Mouse (Mus musculus): Measurements from ENCODE around the gene Akr1c19. TPM values are rescaled to one million over a fixed set of nuclear protein-coding genes. Genes with fewer than 3 reads are reported as not detected.
A peak's percentile ranks its signal among the peaks of the same experiment; 100 is the strongest.
"Not testable (repeated sequence)": the region's sequence is repeated elsewhere in the genome, so short reads cannot be mapped to it uniquely, and the experiment has no call there.

The Akr1c19 gene
- polyA plus RNA-seq, 1 experiment from 2014 or later: 3.5 TPM

- Histone ChIP-seq H3K4me2 (replicated peaks) (no peak overlapping the region), H3K9ac (replicated peaks) (no peak overlapping the region), H3K4me1 (replicated peaks) (no peaks in the 10 kb centered on the region), H3K4me3 (replicated peaks) (no peak overlapping the region), H3K9me3 (no peaks in the 10 kb centered on the region), H3K27ac (no peak overlapping the region), H3K36me3 (no peaks in the 10 kb centered on the region), H3K27me3 (no peaks in the 10 kb centered on the region)
- 94% methylated on average over 8 of the region's 8 CpGs for WGBS
- no peak for ATAC-seq
Measured at GRCm38 (mm10) chr13:4230841-4231623, 2.5 kb downstream of the Akr1c19 start.

GRCm38 (mm10) chr13:4233135-4233534 lies 4.6 kb downstream of the Akr1c19 start:
- ATAC-seq: no peak
- 91% methylated on average over 1 of the region's 1 CpGs for WGBS
- Histone ChIP-seq H3K27ac (no peak overlapping the region), H3K9ac (replicated peaks) (no peak overlapping the region), H3K4me3 (replicated peaks) (no peak overlapping the region), H3K4me2 (replicated peaks) (no peak overlapping the region), H3K9me3 (no peaks in the 10 kb centered on the region), H3K36me3 (no peaks in the 10 kb centered on the region), H3K27me3 (no peaks in the 10 kb centered on the region), H3K4me1 (replicated peaks) (no peaks in the 10 kb centered on the region)

- H3K9me3 ChIP-seq: no peaks in the 10 kb centered on the region
- H3K36me3 ChIP-seq: no peaks in the 10 kb centered on the region
- no peak overlapping the region for H3K9ac ChIP-seq (replicated peaks)
- no peaks in the 10 kb centered on the region for H3K4me1 ChIP-seq (replicated peaks)
- no peak for ATAC-seq
- H3K27me3 ChIP-seq: no peaks in the 10 kb centered on the region
- 84% methylated on average over 3 of the region's 3 CpGs for WGBS
- no peak overlapping the region for H3K27ac ChIP-seq
- H3K4me2 ChIP-seq (replicated peaks): no peak overlapping the region
- no peak overlapping the region for H3K4me3 ChIP-seq (replicated peaks)
Measured at GRCm38 (mm10) chr13:4233536-4234172, 5.2 kb downstream of the Akr1c19 start.

- H3K4me1 ChIP-seq (replicated peaks): no peaks in the 10 kb centered on the region
- no peaks in the 10 kb centered on the region for H3K27me3 ChIP-seq
- H3K4me2 ChIP-seq (replicated peaks): peak overlapping the region; percentile 57
- H3K27ac ChIP-seq: no peak overlapping the region
- no peaks in the 10 kb centered on the region for H3K9me3 ChIP-seq
- no peaks in the 10 kb centered on the region for H3K36me3 ChIP-seq
- peak overlapping the region; percentile 41 for H3K4me3 ChIP-seq (replicated peaks)
- H3K9ac ChIP-seq (replicated peaks): peak overlapping the region; percentile 69
- 4% methylated on average over 13 of the region's 13 CpGs for WGBS
- peak; percentile 97 for ATAC-seq
Measured at GRCm38 (mm10) chr13:4244861-4245559, 16.5 kb downstream of the Akr1c19 start.

GRCm38 (mm10) chr13:4249347-4249746 lies 20.8 kb downstream of the Akr1c19 start:
- Histone ChIP-seq H3K4me2 (replicated peaks) (no peak overlapping the region), H3K36me3 (no peaks in the 10 kb centered on the region), H3K4me3 (replicated peaks) (no peak overlapping the region), H3K27me3 (no peaks in the 10 kb centered on the region), H3K27ac (no peak overlapping the region), H3K9ac (replicated peaks) (no peak overlapping the region), H3K9me3 (no peaks in the 10 kb centered on the region), H3K4me1 (replicated peaks) (no peaks in the 10 kb centered on the region)
- ATAC-seq: no peak
- 52% methylated on average over 3 of the region's 3 CpGs for WGBS

GRCm38 (mm10) chr13:4256894-4257293 lies 28.4 kb downstream of the Akr1c19 start:
- not testable (repeated sequence) for H3K9ac ChIP-seq (replicated peaks); H3K27ac ChIP-seq; H3K4me2 ChIP-seq (replicated peaks); H3K9me3 ChIP-seq; H3K4me3 ChIP-seq (replicated peaks); H3K36me3 ChIP-seq; H3K4me1 ChIP-seq (replicated peaks); ATAC-seq; H3K27me3 ChIP-seq

- Histone ChIP-seq H3K27ac (no peak overlapping the region), H3K27me3 (no peaks in the 10 kb centered on the region), H3K36me3 (no peaks in the 10 kb centered on the region), H3K4me3 (replicated peaks) (no peak overlapping the region), H3K9ac (replicated peaks) (no peak overlapping the region), H3K4me2 (replicated peaks) (no peak overlapping the region), H3K9me3 (no peaks in the 10 kb centered on the region), H3K4me1 (replicated peaks) (no peaks in the 10 kb centered on the region)
- no peak for ATAC-seq
- 86% methylated on average over 6 of the region's 6 CpGs for WGBS
Measured at GRCm38 (mm10) chr13:4257349-4257748, 28.8 kb downstream of the Akr1c19 start.

- Histone ChIP-seq H3K4me3 (replicated peaks) (no peak overlapping the region), H3K4me1 (replicated peaks) (no peaks in the 10 kb centered on the region), H3K9me3 (no peaks in the 10 kb centered on the region), H3K4me2 (replicated peaks) (no peak overlapping the region), H3K27me3 (no peaks in the 10 kb centered on the region), H3K36me3 (no peaks in the 10 kb centered on the region), H3K27ac (no peak overlapping the region), H3K9ac (replicated peaks) (no peak overlapping the region)
- ATAC-seq: no peak
- 91% methylated on average over 3 of the region's 3 CpGs for WGBS
Measured at GRCm38 (mm10) chr13:4264612-4265011, 36.1 kb downstream of the Akr1c19 start.

- no peak for ATAC-seq
- 95% methylated on average over 2 of the region's 2 CpGs for WGBS
Measured at GRCm38 (mm10) chr13:4265047-4265446, 36.5 kb downstream of the Akr1c19 start.

GRCm38 (mm10) chr13:4265455-4265854 lies 37.0 kb downstream of the Akr1c19 start:
- not testable (repeated sequence) for H3K4me2 ChIP-seq (replicated peaks); H3K9me3 ChIP-seq; H3K36me3 ChIP-seq; H3K27me3 ChIP-seq; H3K27ac ChIP-seq; H3K9ac ChIP-seq (replicated peaks); H3K4me1 ChIP-seq (replicated peaks); H3K4me3 ChIP-seq (replicated peaks); ATAC-seq
- 88% methylated on average over 2 of the region's 2 CpGs for WGBS

More at GRCm38 (mm10) chr13:4265047-4265446, 36.5 kb downstream of the Akr1c19 start:
- Histone ChIP-seq H3K4me3 (replicated peaks) (no peak overlapping the region), H3K4me1 (replicated peaks) (no peaks in the 10 kb centered on the region), H3K36me3 (no peaks in the 10 kb centered on the region), H3K4me2 (replicated peaks) (no peak overlapping the region), H3K27me3 (no peaks in the 10 kb centered on the region), H3K27ac (no peak overlapping the region), H3K9ac (replicated peaks) (no peak overlapping the region), H3K9me3 (no peaks in the 10 kb centered on the region)

- no peak overlapping the region for H3K9ac ChIP-seq (replicated peaks)
- no peaks in the 10 kb centered on the region for H3K4me1 ChIP-seq (replicated peaks)
- H3K4me3 ChIP-seq (replicated peaks): no peak overlapping the region
- H3K27ac ChIP-seq: no peak overlapping the region
- no peak for ATAC-seq
- no peaks in the 10 kb centered on the region for H3K36me3 ChIP-seq
- no peak overlapping the region for H3K4me2 ChIP-seq (replicated peaks)
- no peaks in the 10 kb centered on the region for H3K27me3 ChIP-seq
- no peaks in the 10 kb centered on the region for H3K9me3 ChIP-seq
Measured at GRCm38 (mm10) chr13:4270860-4271259, 42.4 kb downstream of the Akr1c19 start.

GRCm38 (mm10) chr13:4277526-4277925 lies 49.0 kb downstream of the Akr1c19 start:
- Histone ChIP-seq H3K4me2 (replicated peaks) (no peak overlapping the region), H3K9ac (replicated peaks) (no peak overlapping the region), H3K36me3 (no peaks in the 10 kb centered on the region), H3K4me1 (replicated peaks) (no peaks in the 10 kb centered on the region), H3K4me3 (replicated peaks) (no peak overlapping the region), H3K27me3 (no peaks in the 10 kb centered on the region), H3K27ac (no peak overlapping the region), H3K9me3 (no peaks in the 10 kb centered on the region)
- no peak for ATAC-seq
- WGBS: 91% methylated on average over 2 of the region's 2 CpGs

Data from midbrain, embryonic 13.5 days (tissue).